In the genomic region with DNA sequence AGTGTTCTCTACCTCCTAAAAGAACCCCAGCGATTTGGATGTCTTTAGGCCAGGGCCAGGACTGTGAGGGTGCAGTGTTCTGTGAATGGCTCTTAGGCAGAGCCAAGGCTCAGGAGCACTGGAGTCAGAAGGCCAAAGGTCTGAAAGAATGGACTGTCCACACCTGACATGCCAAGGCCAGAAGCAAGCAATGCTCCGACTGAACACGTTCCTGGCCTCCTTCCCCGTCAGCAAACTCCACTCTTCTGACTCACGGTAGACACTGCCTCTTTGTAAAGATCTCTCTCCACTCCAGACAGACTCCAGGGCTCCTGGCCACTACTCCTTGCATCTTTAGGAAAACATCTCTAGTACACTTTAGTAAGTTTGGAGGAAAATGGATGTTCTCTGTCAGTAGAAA, we compare ENCODE assay signal across 27 mouse cellular contexts.
DNase-seq lines count a peak whose midpoint lies in the region; TF ChIP-seq lines count a peak whose summit lies in the region.
"Had no signal": no experiment of that assay in that cellular context is flagged by ENCODE, and none has a peak within 500 bp of the region (broad histone marks: within the 10 kb centered on the region; RNA-seq: fewer than 3 reads in every experiment).

No protein-coding gene starts in this region.

- no peaks in the 10 kb centered on the region for H3K4me1 ChIP-seq in cerebellum, adult 2 months (ENCODE audit: control insufficient read depth, insufficient read depth, low read length)
- H3K4me1 ChIP-seq: liver, embryonic 13.5 days; megakaryocyte, embryonic 14.5 days had no signal

- TF ChIP-seq CTCF in cerebellum, adult 2 months (IDR thresholded peaks at IDR 0.05; ENCODE audit: borderline replicate concordance, insufficient read depth, low read depth, low read length), result 0 out of 2 replicates have a peak, but pooled peaks have one; percentile 5

- no peak for TF ChIP-seq POLR2A in cerebellum, adult 2 months (IDR thresholded peaks at IDR 0.05; ENCODE audit: borderline replicate concordance, insufficient read depth, low read length)

- no peak overlapping the region for H3K27ac ChIP-seq in cerebellum, adult 2 months (ENCODE audit: insufficient read depth, low read length)
- H3K27ac ChIP-seq: embryonic facial prominence, embryonic 12.5 days; forebrain, embryonic 10.5 days; forebrain, embryonic 15.5 days; heart, adult 2 months; heart, embryonic 13.5 days; hindbrain, embryonic 14.5 days; kidney, postnatal 0 days; limb, embryonic 13.5 days; liver, embryonic 13.5 days; neural tube, embryonic 15.5 days had no signal

- H3K4me3 ChIP-seq in cerebellum, adult 2 months (replicated peaks; ENCODE audit: insufficient read depth, low read depth, low read length), result no peak overlapping the region
- H3K4me3 ChIP-seq: embryonic facial prominence, embryonic 12.5 days; forebrain, embryonic 10.5 days; forebrain, embryonic 15.5 days; heart, adult 2 months; heart, embryonic 13.5 days; limb, embryonic 13.5 days; liver, embryonic 13.5 days; megakaryocyte, embryonic 14.5 days; neural tube, embryonic 15.5 days had no signal

- DNase-seq in cerebellum, adult 2 months, result no peak
- DNase-seq in cerebellum, postnatal 10 days, result no peak
- DNase-seq in kidney, adult 8-10 months, result peak; percentile 61 to 71
- DNase-seq in kidney, postnatal 14 days, result no peak
- peak; percentile 78 for DNase-seq in fibroblast of lung, adult 2 months (ENCODE audit: low read depth)
- DNase-seq in kidney, postnatal 36 days, result peak; percentile 67 to 76
- DNase-seq: B cell, adult 2 months; cerebellum, adult 9-10 months; embryo, embryonic 11 days; gastrocnemius, postnatal 36 days; heart, adult 2 months; heart, postnatal 10 days; liver, embryonic 13.5 days; lung, adult 18-20 months; lung, postnatal 4 days; midbrain, embryonic 14.5 days; right cerebral cortex, postnatal 14 days; thymus, postnatal 4 days had no signal

- WGBS in cerebellum, adult 2 months, result 83% methylated on average over 5 of the region's 5 CpGs

- H3K27me3 ChIP-seq in cerebellum, adult 2 months (ENCODE audit: control insufficient read depth, insufficient read depth, low read length), result no peaks in the 10 kb centered on the region
- H3K27me3 ChIP-seq: embryonic facial prominence, embryonic 12.5 days; forebrain, embryonic 15.5 days; heart, embryonic 13.5 days; limb, embryonic 13.5 days; liver, embryonic 13.5 days; megakaryocyte, embryonic 14.5 days; neural tube, embryonic 15.5 days had no signal

Comparison
In these comparisons a context has a peak if more than half of its experiments do, and no peak if none do; other contexts are left out.
1. DNase-seq: peak in kidney, adult 8-10 months (2 of 2), fibroblast of lung, adult 2 months (single experiment) and kidney, postnatal 36 days (2 of 2); none in cerebellum, adult 2 months (0 of 2), cerebellum, postnatal 10 days (0 of 2) and kidney, postnatal 14 days (single experiment).